Mouse (Mus musculus) lung, embryonic 15.5 days (tissue): ENCODE measurements around the gene Plxna4. TPM values are rescaled to one million over a fixed set of nuclear protein-coding genes. Genes with fewer than 3 reads are reported as not detected.
A peak's percentile ranks its signal among the peaks of the same experiment; 100 is the strongest.

ENCODE experiments used
- ATAC-seq: fragments of 200-750 bp; cut with Nextera tagmentation; 2 replicates; pipeline ENCODE4 v1.8.0; 2017; ENCODE audit warnings: moderate number of reproducible peaks, borderline replicate concordance; ENCODE audit not compliant: low FRiP score, low TSS enrichment; ENCODE audit errors: extremely low read depth
- H3K27ac ChIP-seq: fragments of 300-500 bp; sonication (generic); 2 replicates; pipeline ENCODE4 v1.5.1; 2015; ENCODE audit warnings: moderate library complexity, mild to moderate bottlenecking, inconsistent platforms
- H3K27me3 ChIP-seq: fragments of 300-500 bp; sonication (generic); 2 replicates; pipeline ENCODE4 v1.6.1; 2015; ENCODE audit warnings: inconsistent platforms
- H3K36me3 ChIP-seq: fragments of 300-500 bp; sonication (generic); 2 replicates; pipeline ENCODE4 v1.6.1; 2015; ENCODE audit warnings: inconsistent platforms
- H3K4me1 ChIP-seq: fragments of 300-500 bp; sonication (generic); 2 replicates; pipeline ENCODE4 v1.6.1; 2015; ENCODE audit warnings: inconsistent platforms
- H3K4me2 ChIP-seq: fragments of 300-500 bp; sonication (generic); 2 replicates; pipeline ENCODE4 v1.6.1; 2015; ENCODE audit warnings: inconsistent platforms, mild to moderate bottlenecking, moderate library complexity
- H3K4me3 ChIP-seq: fragments of 300-500 bp; sonication (generic); 2 replicates; pipeline ENCODE4 v1.5.1; 2015; ENCODE audit warnings: mild to moderate bottlenecking, inconsistent platforms
- H3K9ac ChIP-seq: fragments of 300-500 bp; sonication (generic); 2 replicates; pipeline ENCODE4 v1.6.1; 2015; ENCODE audit warnings: inconsistent platforms
- H3K9me3 ChIP-seq: fragments of 300-500 bp; sonication (generic); 2 replicates; pipeline ENCODE4 v1.6.1; 2016; ENCODE audit warnings: inconsistent platforms
- WGBS: fragments of 180-500 bp; shearing (Covaris S2); methylation state at CpG from one replicate; pipeline ENCODE4 v1.1.7; 2015; 5-methylcytosine and 5-hydroxymethylcytosine counted together
- polyA plus RNA-seq: library from polyadenylated mRNA; unstranded; fragments of >200 nt; fragmentation: Nextera tagmentation; extraction: Ambion mirVana; gene quantifications from 2 replicates; pipeline ENCODE4 v1.2.1, GENCODE M21; 2015

The Plxna4 gene
- polyA plus RNA-seq, 1 experiment from 2014 or later: 2.1 TPM

DNA sequence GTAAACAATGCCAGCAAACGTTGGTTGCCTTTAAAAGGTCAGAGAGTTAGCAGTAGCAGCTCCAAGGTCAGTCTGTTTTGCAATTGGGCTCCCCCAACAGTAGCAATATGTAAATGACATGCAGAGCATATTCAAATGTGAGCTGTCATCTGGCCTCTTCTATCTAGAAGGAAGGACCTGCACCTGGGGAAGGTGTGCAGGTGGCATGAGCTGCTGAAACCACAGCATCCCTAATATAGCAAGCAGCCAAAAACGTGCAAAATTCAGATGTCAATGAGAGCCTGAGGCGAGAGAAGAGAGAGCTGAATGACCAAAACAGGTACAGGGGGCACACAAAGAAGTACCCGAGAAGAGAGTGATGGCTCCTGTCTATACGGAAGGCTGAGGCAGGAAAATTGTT, 118.8 kb downstream of the Plxna4 start:
- no peak for ATAC-seq
- Histone ChIP-seq H3K36me3 (no peaks in the 10 kb centered on the region), H3K27ac (no peak overlapping the region), H3K27me3 (no peaks in the 10 kb centered on the region), H3K9me3 (no peaks in the 10 kb centered on the region), H3K9ac (no peak overlapping the region), H3K4me1 (peaks cover 3% of the 10 kb centered on the region; the same call in 1 of the 2 replicates), H3K4me3 (no peak overlapping the region), H3K4me2 (no peak overlapping the region)
- WGBS: 49% methylated on average over 5 of the region's 5 CpGs

DNA sequence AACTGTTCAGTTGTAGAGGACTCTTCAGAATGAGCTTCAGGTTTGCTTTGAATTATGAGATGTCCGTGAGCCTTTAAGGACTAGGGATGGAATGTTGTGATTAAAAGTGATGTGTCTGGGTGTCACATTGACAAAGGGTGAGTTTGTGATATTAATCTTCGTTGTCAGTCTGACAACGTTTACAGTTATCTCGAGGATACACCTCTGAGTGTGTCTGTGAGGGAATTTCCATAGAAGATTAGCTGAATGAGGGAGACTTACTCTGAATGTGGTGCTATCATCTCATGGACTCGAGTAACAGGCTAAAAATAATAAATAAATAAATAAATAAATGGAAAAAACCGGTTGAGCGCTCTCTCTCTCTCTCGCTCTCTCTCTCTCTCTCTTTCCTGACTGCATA, 122.9 kb downstream of the Plxna4 start:
- ATAC-seq: no peak
- Histone ChIP-seq H3K4me1 (peaks cover 6% of the 10 kb centered on the region; the same call in 1 of the 2 replicates), H3K27me3 (no peaks in the 10 kb centered on the region), H3K9me3 (no peaks in the 10 kb centered on the region), H3K36me3 (no peaks in the 10 kb centered on the region), H3K4me2 (no peak overlapping the region), H3K4me3 (no peak overlapping the region), H3K9ac (no peak overlapping the region), H3K27ac (no peak overlapping the region)
- WGBS: 54% methylated on average over 8 of the region's 8 CpGs

DNA sequence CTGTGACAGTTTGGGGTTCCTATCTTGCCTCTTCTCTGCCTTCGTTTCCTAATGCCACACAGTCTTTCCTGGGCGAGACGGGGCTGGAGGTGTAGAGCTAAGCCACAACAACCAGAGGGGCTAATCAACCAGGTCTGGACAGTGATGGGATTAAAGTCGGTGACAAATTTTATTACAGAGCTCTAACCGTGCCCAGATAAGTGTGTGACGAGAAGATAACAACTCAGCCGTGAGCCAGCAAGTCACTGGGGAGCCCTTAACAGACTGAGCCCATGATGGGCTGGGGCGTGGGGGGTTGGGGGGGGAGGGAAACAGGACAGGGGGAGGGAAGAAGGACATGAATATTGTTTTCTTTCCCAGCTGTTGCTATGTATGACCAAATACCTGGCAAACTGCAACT, 123.4 kb downstream of the Plxna4 start:
- Histone ChIP-seq H3K27ac (no peak overlapping the region), H3K4me1 (peaks cover 8% of the 10 kb centered on the region; the same call in 1 of the 2 replicates)
- 19% methylated on average over 8 of the region's 8 CpGs for WGBS

DNA sequence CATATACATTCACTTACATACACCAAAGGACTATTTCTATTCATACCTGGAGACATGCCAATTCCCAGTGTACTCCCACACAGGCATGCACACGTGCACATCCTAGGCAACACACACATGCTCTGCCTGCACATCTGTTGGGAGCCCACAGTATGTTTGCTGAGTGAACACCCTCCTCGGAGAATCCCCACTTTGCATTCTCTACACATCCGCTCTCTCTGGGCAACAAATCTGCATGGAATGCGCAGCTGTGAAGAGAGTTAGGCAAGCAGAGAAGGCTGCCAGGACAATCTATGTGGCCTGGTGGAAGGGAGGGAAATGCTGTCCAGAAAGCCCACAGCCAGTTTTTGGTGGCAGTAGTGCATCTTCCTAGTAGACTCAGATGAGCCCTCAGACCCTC, 123.9 kb downstream of the Plxna4 start:
- H3K9me3 ChIP-seq: no peaks in the 10 kb centered on the region
- H3K4me3 ChIP-seq: no peak overlapping the region
- H3K27ac ChIP-seq: no peak overlapping the region
- no peak overlapping the region for H3K9ac ChIP-seq
- ATAC-seq: peak; percentile 37; the same call in 1 of the 2 replicates
- no peak overlapping the region for H3K4me2 ChIP-seq
- WGBS: 44% methylated on average over 4 of the region's 4 CpGs
- no peaks in the 10 kb centered on the region for H3K27me3 ChIP-seq
- peaks cover 8% of the 10 kb centered on the region; the same call in 1 of the 2 replicates for H3K4me1 ChIP-seq
- no peaks in the 10 kb centered on the region for H3K36me3 ChIP-seq

More for the DNA sequence above, 123.4 kb downstream of the Plxna4 start:
- no peak for ATAC-seq
- H3K36me3 ChIP-seq: no peaks in the 10 kb centered on the region
- no peaks in the 10 kb centered on the region for H3K9me3 ChIP-seq
- no peak overlapping the region for H3K4me2 ChIP-seq
- H3K4me3 ChIP-seq: no peak overlapping the region
- H3K27me3 ChIP-seq: no peaks in the 10 kb centered on the region
- H3K9ac ChIP-seq: no peak overlapping the region

DNA sequence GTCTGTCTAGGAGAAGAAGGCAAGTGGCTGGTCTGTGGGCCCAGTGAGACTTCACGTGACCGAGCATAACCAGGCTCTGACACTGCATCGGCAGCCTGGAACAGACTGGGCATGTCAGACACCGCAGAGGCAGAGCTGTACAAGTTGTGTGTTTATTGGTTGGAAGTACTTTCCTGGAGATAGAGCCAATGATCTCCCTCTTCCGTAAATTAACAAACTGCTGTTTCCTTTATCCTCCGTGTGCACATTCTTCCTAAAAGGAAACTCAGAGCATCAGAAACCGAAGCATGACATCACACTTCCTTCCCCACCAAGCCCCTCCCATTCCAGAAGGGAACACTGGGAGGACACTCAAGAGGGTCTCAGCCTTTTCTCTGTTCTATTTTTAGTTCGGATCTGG, 127.6 kb downstream of the Plxna4 start:
- Histone ChIP-seq H3K4me1 (peaks cover 8% of the 10 kb centered on the region; the same call in 1 of the 2 replicates), H3K4me3 (no peak overlapping the region), H3K27ac (peak overlapping the region; percentile 34; the same call in 1 of the 2 replicates), H3K9me3 (no peaks in the 10 kb centered on the region), H3K36me3 (no peaks in the 10 kb centered on the region), H3K27me3 (no peaks in the 10 kb centered on the region), H3K9ac (no peak overlapping the region), H3K4me2 (peak overlapping the region; percentile 6)
- ATAC-seq: peak; percentile 49; the same call in 1 of the 2 replicates
- 40% methylated on average over 8 of the region's 8 CpGs for WGBS

DNA sequence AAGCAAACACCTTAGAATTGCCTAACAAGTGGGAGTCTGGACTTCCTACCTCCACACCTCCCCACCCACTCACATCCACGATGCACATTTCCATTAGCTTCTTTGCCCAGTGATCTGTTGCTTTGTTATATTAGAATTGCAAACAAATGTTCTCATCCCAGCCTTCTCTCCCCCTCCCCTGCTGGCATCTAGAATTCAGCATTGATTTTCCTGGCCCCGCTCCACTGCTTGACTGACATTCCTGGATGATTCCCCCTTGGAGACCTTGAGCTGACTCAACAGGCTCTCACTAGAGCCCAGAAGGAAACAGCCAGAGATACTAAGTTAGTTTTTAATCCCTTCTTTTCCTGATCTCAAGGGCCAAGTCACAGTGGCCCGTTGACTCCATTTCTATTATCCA, 131.4 kb downstream of the Plxna4 start:
- H3K36me3 ChIP-seq: no peaks in the 10 kb centered on the region
- 67% methylated on average over 3 of the region's 3 CpGs for WGBS
- H3K27me3 ChIP-seq: no peaks in the 10 kb centered on the region
- H3K9me3 ChIP-seq: no peaks in the 10 kb centered on the region
- no peak for ATAC-seq
- H3K4me3 ChIP-seq: no peak overlapping the region
- H3K4me2 ChIP-seq: no peak overlapping the region
- H3K27ac ChIP-seq: no peak overlapping the region
- 0 out of 2 replicates have a peak, but pooled peaks cover 4% of the 10 kb centered on the region for H3K4me1 ChIP-seq
- no peak overlapping the region for H3K9ac ChIP-seq

DNA sequence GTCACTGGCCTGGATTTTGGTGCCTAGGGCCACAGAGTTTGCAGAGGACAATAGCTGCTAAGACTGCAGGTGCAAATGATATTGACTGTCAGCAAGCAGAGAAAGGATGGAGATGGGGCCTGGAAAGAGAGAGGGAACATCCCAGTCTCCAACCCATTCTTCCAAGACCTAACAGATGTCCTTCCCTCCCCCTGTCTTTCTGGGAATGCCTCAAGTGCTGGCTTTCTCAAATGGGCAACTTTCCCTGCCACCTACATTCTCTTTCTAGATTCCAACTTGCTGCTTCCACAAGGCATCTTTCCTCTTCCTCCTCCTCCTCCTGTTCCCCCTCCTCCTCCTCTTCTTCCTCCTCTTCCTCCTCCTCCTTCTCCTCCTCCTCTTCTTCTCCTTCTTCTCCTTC, 136.1 kb downstream of the Plxna4 start:
- H3K9me3 ChIP-seq: no peaks in the 10 kb centered on the region
- no peak overlapping the region for H3K9ac ChIP-seq
- no peak overlapping the region for H3K4me3 ChIP-seq
- ATAC-seq: no peak
- no peak overlapping the region for H3K27ac ChIP-seq
- H3K4me2 ChIP-seq: no peak overlapping the region
- H3K4me1 ChIP-seq: no peaks in the 10 kb centered on the region
- no peaks in the 10 kb centered on the region for H3K27me3 ChIP-seq
- no peaks in the 10 kb centered on the region for H3K36me3 ChIP-seq

DNA sequence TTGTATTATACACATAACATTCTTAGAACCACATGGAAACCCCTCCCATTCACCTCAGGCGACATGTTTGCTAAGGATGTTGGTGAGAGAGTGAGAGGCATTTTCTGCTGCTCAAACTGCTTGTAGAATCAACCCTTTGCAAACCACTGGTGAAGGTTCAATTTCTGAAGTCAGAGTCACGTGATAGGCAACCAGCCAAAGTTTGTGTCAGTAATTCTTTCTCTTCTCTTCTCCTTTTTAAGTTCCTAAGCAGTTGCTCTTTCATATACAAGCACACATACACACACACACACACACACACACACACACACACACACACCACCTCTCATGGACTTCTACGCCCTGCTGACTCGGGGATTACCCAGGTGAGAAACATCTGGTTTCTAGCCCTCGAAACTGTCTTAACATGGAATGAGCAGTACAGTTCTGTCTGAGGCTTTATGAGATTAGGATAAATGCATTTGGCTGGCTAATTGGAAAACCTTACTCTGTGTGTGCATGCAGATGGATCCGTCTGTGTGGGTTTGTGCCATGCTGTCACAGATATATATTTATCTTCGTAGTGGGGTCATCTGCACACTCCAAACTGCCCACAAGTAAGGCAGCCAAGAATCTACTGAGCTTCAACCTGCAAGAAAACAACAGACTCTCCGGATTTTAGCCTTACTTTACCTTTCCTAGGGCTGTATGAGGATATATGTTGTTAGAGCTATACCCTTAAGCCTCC, 138.6 kb downstream of the Plxna4 start:
- 71% methylated on average over 8 of the region's 8 CpGs for WGBS
- no peaks in the 10 kb centered on the region for H3K9me3 ChIP-seq
- H3K27ac ChIP-seq: no peak overlapping the region
- H3K27me3 ChIP-seq: no peaks in the 10 kb centered on the region
- no peak overlapping the region for H3K9ac ChIP-seq
- no peaks in the 10 kb centered on the region for H3K36me3 ChIP-seq
- no peaks in the 10 kb centered on the region for H3K4me1 ChIP-seq
- ATAC-seq: no peak
- H3K4me3 ChIP-seq: no peak overlapping the region
- no peak overlapping the region for H3K4me2 ChIP-seq

DNA sequence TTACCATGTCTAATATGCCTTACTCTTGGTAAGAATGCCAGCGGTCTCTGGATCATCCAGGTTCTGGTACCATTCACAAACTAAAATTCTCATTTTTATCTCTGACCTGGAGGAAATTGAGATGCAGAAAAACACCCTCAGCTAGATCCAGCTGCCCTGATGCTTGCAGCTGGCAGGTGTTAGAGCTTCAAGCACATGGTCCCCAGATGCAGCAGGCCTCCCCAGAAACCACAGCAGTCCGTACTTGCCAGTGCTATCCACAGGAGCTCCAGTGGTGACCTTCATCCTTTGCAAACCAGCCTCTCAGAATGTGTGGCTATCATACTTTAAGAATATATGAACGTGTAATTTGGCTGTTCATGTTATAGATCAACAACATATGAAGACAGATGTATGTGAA, 139.2 kb downstream of the Plxna4 start:
- Histone ChIP-seq H3K4me3 (no peak overlapping the region), H3K9ac (no peak overlapping the region), H3K4me1 (no peaks in the 10 kb centered on the region), H3K36me3 (no peaks in the 10 kb centered on the region), H3K9me3 (no peaks in the 10 kb centered on the region), H3K27ac (no peak overlapping the region), H3K27me3 (no peaks in the 10 kb centered on the region), H3K4me2 (no peak overlapping the region)
- ATAC-seq: no peak
- WGBS: 68% methylated on average over 3 of the region's 3 CpGs

DNA sequence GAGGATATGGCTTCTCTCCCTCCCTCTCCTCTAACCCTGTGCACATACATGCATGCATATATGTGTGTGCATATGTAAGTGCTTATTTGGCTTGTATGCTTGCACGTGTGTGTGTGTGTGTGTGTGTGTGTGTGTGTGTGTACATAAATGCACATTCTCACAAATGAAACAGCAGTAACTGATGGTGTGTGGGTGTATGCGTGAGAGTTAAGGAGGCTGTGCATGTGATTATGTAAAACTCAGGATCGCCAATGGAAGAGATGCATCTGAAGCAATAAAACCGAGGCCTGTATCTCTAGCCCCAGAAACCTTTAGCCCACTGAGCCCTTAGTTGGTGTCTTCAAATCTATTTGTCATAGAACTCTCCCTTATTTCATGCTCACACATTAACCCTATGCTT, 141.7 kb downstream of the Plxna4 start:
- H3K4me2 ChIP-seq: no peak overlapping the region
- H3K36me3 ChIP-seq: no peaks in the 10 kb centered on the region
- no peaks in the 10 kb centered on the region for H3K27me3 ChIP-seq
- no peaks in the 10 kb centered on the region for H3K9me3 ChIP-seq
- no peaks in the 10 kb centered on the region for H3K4me1 ChIP-seq
- WGBS: 72% methylated on average over 4 of the region's 4 CpGs
- no peak overlapping the region for H3K9ac ChIP-seq
- no peak overlapping the region for H3K27ac ChIP-seq
- H3K4me3 ChIP-seq: no peak overlapping the region
- no peak for ATAC-seq

DNA sequence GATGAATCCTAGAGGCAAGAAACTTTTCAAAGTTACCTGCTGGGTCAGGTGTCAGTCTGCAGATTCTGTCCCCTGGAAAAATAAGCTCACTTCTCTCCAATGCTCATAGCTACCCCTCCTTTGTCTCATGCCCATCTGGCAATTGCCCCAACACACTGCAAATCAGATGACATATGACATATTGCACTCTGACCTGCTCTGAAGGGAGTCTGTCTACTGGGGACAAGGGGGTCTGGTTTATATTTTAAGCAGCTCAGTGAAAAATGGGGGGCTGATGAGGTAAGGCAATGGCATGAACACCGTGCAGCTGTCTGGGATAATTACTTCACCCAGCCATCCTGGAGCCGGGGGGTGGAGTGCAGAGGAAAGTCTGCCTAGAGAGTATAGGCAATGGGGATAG, 142.7 kb downstream of the Plxna4 start:
- WGBS: 42% methylated on average over 2 of the region's 2 CpGs
- no peaks in the 10 kb centered on the region for H3K9me3 ChIP-seq
- no peaks in the 10 kb centered on the region for H3K4me1 ChIP-seq
- no peaks in the 10 kb centered on the region for H3K27me3 ChIP-seq
- H3K9ac ChIP-seq: no peak overlapping the region
- no peak for ATAC-seq
- H3K4me2 ChIP-seq: no peak overlapping the region
- H3K27ac ChIP-seq: no peak overlapping the region
- no peak overlapping the region for H3K4me3 ChIP-seq
- H3K36me3 ChIP-seq: no peaks in the 10 kb centered on the region

DNA sequence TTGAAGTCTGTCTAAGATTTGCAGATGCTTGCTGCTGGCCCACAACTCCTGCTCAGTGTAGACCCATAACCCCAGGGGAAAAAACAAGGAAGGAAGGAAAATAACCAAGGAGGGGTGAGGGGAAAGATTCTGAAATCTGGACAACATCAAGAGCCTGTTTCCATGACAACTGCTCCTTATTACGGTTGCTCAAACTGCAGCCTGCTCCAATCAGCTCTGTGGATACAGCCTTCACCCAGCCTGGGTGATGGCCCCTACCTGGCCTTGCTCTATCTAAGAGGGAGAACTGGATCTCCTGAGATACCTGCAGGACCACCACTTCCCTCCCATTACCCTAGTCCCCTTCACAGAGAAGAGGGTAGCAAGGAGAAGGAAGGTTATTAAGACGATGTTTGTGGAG, 143.6 kb downstream of the Plxna4 start:
- Histone ChIP-seq H3K27me3 (no peaks in the 10 kb centered on the region), H3K27ac (no peak overlapping the region), H3K4me1 (no peaks in the 10 kb centered on the region), H3K9me3 (no peaks in the 10 kb centered on the region), H3K4me2 (no peak overlapping the region), H3K36me3 (no peaks in the 10 kb centered on the region), H3K4me3 (no peak overlapping the region), H3K9ac (no peak overlapping the region)
- no peak for ATAC-seq
- 63% methylated on average over 2 of the region's 2 CpGs for WGBS
